Mouse (Mus musculus) heart, embryonic 10.5 days (tissue): ENCODE results near the gene Gm17783. TPM values are rescaled to one million over a fixed set of nuclear protein-coding genes. Genes with fewer than 3 reads are reported as not detected.
"Not testable (repeated sequence)": the region's sequence is repeated elsewhere in the genome, so short reads cannot be mapped to it uniquely, and the experiment has no call there.

Source experiments
- DNase-seq: peaks from one replicate; pipeline ENCODE4 v3.0.0-alpha.2; 2017; ENCODE audit warnings: low spot score
- H3K27ac ChIP-seq: fragments of 300-500 bp; sonication (generic); 2 replicates; pipeline ENCODE4 v1.5.1; 2016; ENCODE audit warnings: mild to moderate bottlenecking
- H3K27me3 ChIP-seq: fragments of 300-500 bp; sonication (generic); 2 replicates; pipeline ENCODE4 v1.6.1; 2016; ENCODE audit warnings: mild to moderate bottlenecking; ENCODE audit not compliant: poor library complexity, insufficient read depth, severe bottlenecking
- H3K36me3 ChIP-seq: fragments of 300-500 bp; sonication (generic); 2 replicates; pipeline ENCODE4 v1.6.1; 2016; ENCODE audit warnings: mild to moderate bottlenecking, moderate library complexity
- H3K4me1 ChIP-seq: fragments of 300-500 bp; sonication (generic); 2 replicates; pipeline ENCODE4 v1.6.1; 2016; ENCODE audit warnings: mild to moderate bottlenecking
- H3K4me3 ChIP-seq: fragments of 300-500 bp; sonication (generic); 2 replicates; pipeline ENCODE4 v1.5.1; 2016; ENCODE audit warnings: mild to moderate bottlenecking, moderate library complexity
- H3K9me3 ChIP-seq: fragments of 300-500 bp; sonication (generic); 2 replicates; pipeline ENCODE4 v1.6.1; 2016; ENCODE audit warnings: mild to moderate bottlenecking, moderate library complexity
- WGBS: fragments of 180-500 bp; shearing (Covaris S2); methylation state at CpG from one replicate; pipeline ENCODE4 v1.1.7; 2016; 5-methylcytosine and 5-hydroxymethylcytosine counted together
- polyA plus RNA-seq: library from polyadenylated mRNA; unstranded; fragments of >200 nt; fragmentation: Nextera tagmentation; extraction: Ambion mirVana; gene quantifications from 2 replicates; pipeline ENCODE4 v1.2.1, GENCODE M21; 2016

Gm17783 gene
- polyA plus RNA-seq, 1 experiment from 2014 or later, result not detected

GRCm38 (mm10) chr16:45471836-45472235 is 60.0 kb downstream of the Gm17783 start:
- H3K27ac ChIP-seq, H3K4me1 ChIP-seq, H3K9me3 ChIP-seq, H3K4me3 ChIP-seq, DNase-seq, H3K36me3 ChIP-seq, H3K27me3 ChIP-seq: not testable (repeated sequence)
- WGBS, result 77% methylated on average over 3 of the region's 3 CpGs

Other genes with a start within 250 kb of the Gm17783 start
- 4.2 and 6.1 TPM in 2 replicates for gene Cd200, start 123.0 kb downstream of the Gm17783 start, polyA plus RNA-seq
- not detected in 2 replicates for gene Gm609, start 39.1 kb downstream of the Gm17783 start, polyA plus RNA-seq
- gene Slc9c1, start 3.3 kb upstream of the Gm17783 start, polyA plus RNA-seq, result not detected in 2 replicates
- 0.28 TPM in 1 of 2 replicates, not detected in the other for gene Gcsam, start 78.3 kb upstream of the Gm17783 start, polyA plus RNA-seq
- gene BC016579, start 122.0 kb upstream of the Gm17783 start, polyA plus RNA-seq, result 0.15 and 0.29 TPM in 2 replicates
- 0.12 TPM in 1 of 2 replicates, not detected in the other for gene Tmprss7, start 161.6 kb upstream of the Gm17783 start, polyA plus RNA-seq
- 23.3 and 24.1 TPM in 2 replicates for gene Tagln3, start 192.6 kb upstream of the Gm17783 start, polyA plus RNA-seq
- 31.4 and 34.1 TPM in 2 replicates for gene Abhd10, start 210.9 kb upstream of the Gm17783 start, polyA plus RNA-seq